Mouse (Mus musculus) kidney, adult 18-20 months (tissue): Measurements from ENCODE around the gene Grin2a.
"Not testable (repeated sequence)": the region's sequence is repeated elsewhere in the genome, so short reads cannot be mapped to it uniquely, and the experiment has no call there.

Experiments
- DNase-seq: peaks from one replicate; pipeline ENCODE4 v3.0.0; 2021

Gene Grin2a

GRCm38 (mm10) chr16:9616807-9617206, 378.6 kb downstream of the Grin2a start:
- no peak for DNase-seq

GRCm38 (mm10) chr16:9612596-9612995, 382.8 kb downstream of the Grin2a start:
- DNase-seq = not testable (repeated sequence)

GRCm38 (mm10) chr16:9607432-9607831, 387.9 kb downstream of the Grin2a start:
- no peak for DNase-seq

- DNase-seq = no peak
Observed at GRCm38 (mm10) chr16:9603983-9604382, 391.4 kb downstream of the Grin2a start.

- DNase-seq = no peak
Observed at GRCm38 (mm10) chr16:9602579-9602978, 392.8 kb downstream of the Grin2a start.

GRCm38 (mm10) chr16:9589176-9589575, 406.2 kb downstream of the Grin2a start:
- no peak for DNase-seq

- DNase-seq = no peak
Observed at GRCm38 (mm10) chr16:9588431-9588830, 406.9 kb downstream of the Grin2a start.

GRCm38 (mm10) chr16:9583981-9584380, 411.4 kb downstream of the Grin2a start:
- DNase-seq = no peak

GRCm38 (mm10) chr16:9571793-9572192, 423.6 kb downstream of the Grin2a start:
- DNase-seq = no peak

GRCm38 (mm10) chr16:9567286-9567685, 428.1 kb downstream of the Grin2a start:
- DNase-seq = no peak

- no peak for DNase-seq
Observed at GRCm38 (mm10) chr16:9561816-9562215, 433.5 kb downstream of the Grin2a start.

GRCm38 (mm10) chr16:9535196-9535595, 460.2 kb downstream of the Grin2a start:
- DNase-seq = no peak

GRCm38 (mm10) chr16:9533564-9534332, 461.6 kb downstream of the Grin2a start:
- no peak for DNase-seq

GRCm38 (mm10) chr16:9532843-9533532, 462.4 kb downstream of the Grin2a start:
- DNase-seq = no peak

GRCm38 (mm10) chr16:9527214-9527613, 468.1 kb downstream of the Grin2a start:
- no peak for DNase-seq

GRCm38 (mm10) chr16:9523314-9523713, 472.0 kb downstream of the Grin2a start:
- DNase-seq = no peak
